Mouse (Mus musculus): ENCODE results near the gene Nav2. TPM values are rescaled to one million over a fixed set of nuclear protein-coding genes. Genes with fewer than 3 reads are reported as not detected.

Nav2 gene
- total and polyA plus RNA-seq, 3 experiments, result 2.0 to 2.7 TPM; not detected in 1

DNA sequence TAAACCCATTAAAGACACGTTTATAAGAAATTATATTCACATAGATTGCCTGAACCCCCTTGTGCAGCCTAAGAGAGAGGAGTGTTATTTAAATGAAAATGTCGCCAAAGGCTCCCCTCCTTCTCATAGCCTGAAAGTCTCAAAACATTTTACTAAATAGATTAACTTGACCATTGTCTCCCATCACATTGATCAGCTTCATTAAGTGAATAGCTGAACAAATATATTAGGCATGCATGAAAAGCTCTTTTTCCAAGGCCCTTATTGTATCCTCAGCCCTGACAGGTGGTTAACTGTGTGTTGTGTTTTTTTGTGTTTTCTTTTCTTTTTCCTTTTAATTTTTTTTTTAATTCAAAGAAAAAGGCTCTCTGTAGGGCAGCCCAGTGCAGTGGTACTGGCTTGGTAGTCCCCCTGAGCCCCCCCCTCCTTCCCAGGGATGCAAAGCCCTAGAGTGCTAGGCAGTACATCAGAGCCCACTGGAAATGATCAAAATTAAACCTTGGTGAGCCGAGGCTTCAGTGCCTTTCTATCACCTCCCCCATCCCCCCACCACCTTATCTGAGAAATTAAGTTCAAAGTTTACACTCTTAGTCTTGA is 732.3 kb downstream of the Nav2 start:
- Histone ChIP-seq H3K27me3 (ENCODE audit: control insufficient read depth in 1 of 2, insufficient read depth in 2 of 2, low read length in 2 of 2) (no peaks in the 10 kb centered on the region; a peak in 1 of 4 replicates), H3K79me2 (ENCODE audit: control insufficient read depth, insufficient read depth, low read length, poor library complexity) (no peaks in the 10 kb centered on the region), H3K36me3 (ENCODE audit: control insufficient read depth in 1 of 2, insufficient read depth in 2 of 2, low read length in 2 of 2) (no peaks in the 10 kb centered on the region), H3K4me3 (ENCODE audit: control insufficient read depth in 1 of 2, insufficient read depth in 1 of 2, low read depth in 2 of 2, low read length in 2 of 2) (no peak overlapping the region), H3K9me3 (replicated peaks; ENCODE audit: insufficient read depth, low read length) (no peaks in the 10 kb centered on the region), H3K27ac (ENCODE audit: control insufficient read depth, low read depth, low read length) (no peak overlapping the region), H3K4me1 (ENCODE audit: control insufficient read depth in 1 of 2, insufficient read depth in 2 of 2, low read length in 2 of 2) (no peaks in the 10 kb centered on the region), H3K9ac (ENCODE audit: control insufficient read depth, low read depth, low read length, poor library complexity, severe bottlenecking) (no peak overlapping the region)
- DNase-seq (ENCODE audit: low read depth, low spot score), result no peak
- TF ChIP-seq MAX (IDR thresholded peaks at IDR 0.05; ENCODE audit: low read length), result no peak
- TF ChIP-seq ZNF384 (IDR thresholded peaks at IDR 0.05; ENCODE audit: low read depth, low read length), result no peak
- no peak for TF ChIP-seq MAFK (IDR thresholded peaks at IDR 0.05; ENCODE audit: borderline replicate concordance, low read depth, low read length)
- TF ChIP-seq GABPA (IDR thresholded peaks at IDR 0.05; ENCODE audit: low read depth, low read length), result no peak
- no peak for TF ChIP-seq CHD1 (IDR thresholded peaks at IDR 0.05; ENCODE audit: low read depth, low read length)
- TF ChIP-seq KAT2A (conservative IDR thresholded peaks at IDR 0.05; ENCODE audit: low read depth, low read length), result no peak
- TF ChIP-seq ZKSCAN1 (IDR thresholded peaks at IDR 0.05; ENCODE audit: low read depth, low read length), result no peak
- TF ChIP-seq SMC3 (IDR thresholded peaks at IDR 0.05; ENCODE audit: low read depth, low read length), result no peak
- no peak for TF ChIP-seq EP300 (IDR thresholded peaks at IDR 0.05; ENCODE audit: low read depth in 1 of 2, low read length in 2 of 2)
- TF ChIP-seq HCFC1 (IDR thresholded peaks at IDR 0.05; ENCODE audit: low read depth, low read length), result no peak
- no peak for TF ChIP-seq RAD21 (IDR thresholded peaks at IDR 0.05; ENCODE audit: low read depth, low read length)
- TF ChIP-seq ZMIZ1 (IDR thresholded peaks at IDR 0.05; ENCODE audit: low read depth, low read length), result no peak

Other genes with a start within 250 kb of the Nav2 start
- 41.2 and 46.1 TPM in 2 replicates for gene Zdhhc13, start 119.7 kb upstream of the Nav2 start, total RNA-seq (2012; rRNA removed)
- 10 to 100 TPM in 1 of 2 experiments, not detected in 1; 32.8 TPM for gene Zdhhc13, start 119.7 kb upstream of the Nav2 start, polyA plus RNA-seq (2012; ENCODE audit: insufficient read depth in 1 of 2, insufficient read length in 2 of 2, low read depth in 1 of 2, low replicate concordance in 2 of 2, missing spikeins in 1 of 2)
- gene Csrp3, start 60.7 kb upstream of the Nav2 start, total RNA-seq (2012; rRNA removed), result 0.81 TPM in 1 of 2 replicates, not detected in the other
- gene Csrp3, start 60.7 kb upstream of the Nav2 start, polyA plus RNA-seq (2012; ENCODE audit: insufficient read depth in 1 of 2, insufficient read length in 2 of 2, low read depth in 1 of 2, low replicate concordance in 2 of 2, missing spikeins in 1 of 2), result under 1 TPM in 1 of 2 experiments, not detected in 1; 0.17 TPM
- gene E2f8, start 27.1 kb upstream of the Nav2 start, total RNA-seq (2012; rRNA removed), result 8.9 and 9.7 TPM in 2 replicates
- gene E2f8, start 27.1 kb upstream of the Nav2 start, polyA plus RNA-seq (2012; ENCODE audit: insufficient read depth in 1 of 2, insufficient read length in 2 of 2, low read depth in 1 of 2, low replicate concordance in 2 of 2, missing spikeins in 1 of 2), result 10 to 100 TPM; 39.3 to 49.4 TPM

Data from MEL (cell line).